Mouse (Mus musculus) layer of hippocampus, adult 18-20 months (tissue): Measurements from ENCODE around the gene Il22ra1. TPM values are rescaled to one million over a fixed set of nuclear protein-coding genes. Genes with fewer than 3 reads are reported as not detected.
A peak's percentile ranks its signal among the peaks of the same experiment; 100 is the strongest.

ENCODE experiments used
- DNase-seq, 2 experiments: peaks; one replicate each; pipeline ENCODE4 v3.0.0; 2022; ENCODE audit warnings: low spot score in 2 of 2
- total RNA-seq, 2 experiments: library from RNA; stranded (reverse); gene quantifications; 2 replicates each; pipeline ENCODE4 v1.2.3; 2021

The Il22ra1 gene
- total RNA-seq, 2 experiments from 2014 or later, result not detected

- peak in 1 of 2 experiments; percentile 34 for DNase-seq
Measured at GRCm38 (mm10) chr4:135768572-135769526, 40.9 kb downstream of the Il22ra1 start.

- DNase-seq, result no peak
Measured at GRCm38 (mm10) chr4:135770611-135771305, 42.8 kb downstream of the Il22ra1 start.

- DNase-seq, result no peak
Measured at GRCm38 (mm10) chr4:135771592-135771991, 43.6 kb downstream of the Il22ra1 start.

- no peak for DNase-seq
Measured at GRCm38 (mm10) chr4:135772671-135773070, 44.7 kb downstream of the Il22ra1 start.

GRCm38 (mm10) chr4:135774496-135774895 is 46.5 kb downstream of the Il22ra1 start:
- no peak for DNase-seq

- no peak for DNase-seq
Measured at GRCm38 (mm10) chr4:135776850-135777249, 48.9 kb downstream of the Il22ra1 start.

GRCm38 (mm10) chr4:135779661-135780060 is 51.7 kb downstream of the Il22ra1 start:
- no peak for DNase-seq

GRCm38 (mm10) chr4:135780255-135780654 is 52.3 kb downstream of the Il22ra1 start:
- no peak for DNase-seq

GRCm38 (mm10) chr4:135781304-135781703 is 53.3 kb downstream of the Il22ra1 start:
- DNase-seq, result no peak

- DNase-seq, result no peak
Measured at GRCm38 (mm10) chr4:135786581-135786980, 58.6 kb downstream of the Il22ra1 start.

GRCm38 (mm10) chr4:135787271-135787670 is 59.3 kb downstream of the Il22ra1 start:
- DNase-seq, result no peak

- no peak for DNase-seq
Measured at GRCm38 (mm10) chr4:135789135-135789534, 61.2 kb downstream of the Il22ra1 start.

- DNase-seq, result no peak
Measured at GRCm38 (mm10) chr4:135792821-135793220, 64.8 kb downstream of the Il22ra1 start.

GRCm38 (mm10) chr4:135797931-135798330 is 70.0 kb downstream of the Il22ra1 start:
- peak in 1 of 2 experiments; percentile 8 for DNase-seq

- peak; percentile 74 to 90 for DNase-seq
Measured at GRCm38 (mm10) chr4:135801543-135801942, 73.6 kb downstream of the Il22ra1 start.

Other genes starting within 250 kb of the Il22ra1 start
- 1 to 10 TPM; 1.7 to 3.5 TPM for gene Stpg1, start 233.4 kb upstream of the Il22ra1 start, total RNA-seq
- 10 to 100 TPM; 87.9 to 89.0 TPM for gene Nipal3, start 233.1 kb upstream of the Il22ra1 start, total RNA-seq
- gene Grhl3, start 154.5 kb upstream of the Il22ra1 start, total RNA-seq, result under 1 TPM; 0.48 to 0.79 TPM
- under 1 TPM; 0.18 to 0.22 TPM for gene Ifnlr1, start 41.9 kb upstream of the Il22ra1 start, total RNA-seq
- under 1 TPM; 0.27 to 0.38 TPM for gene Myom3, start 31.5 kb downstream of the Il22ra1 start, total RNA-seq
- 10 to 100 TPM; 83.8 to 87.8 TPM for gene Srsf10, start 127.6 kb downstream of the Il22ra1 start, total RNA-seq
- gene Pnrc2, start 145.7 kb downstream of the Il22ra1 start, total RNA-seq, result 10 to 100 TPM; 50.5 to 53.0 TPM
- gene Cnr2, start 167.2 kb downstream of the Il22ra1 start, total RNA-seq, result under 1 TPM in 1 of 2 experiments, not detected in 1; 0.08 TPM
- gene Fuca1, start 192.6 kb downstream of the Il22ra1 start, total RNA-seq, result 10 to 100 TPM; 44.2 to 47.1 TPM
- 10 to 100 TPM; 34.6 to 36.9 TPM for gene Hmgcl, start 218.3 kb downstream of the Il22ra1 start, total RNA-seq
- gene Gale, start 235.6 kb downstream of the Il22ra1 start, total RNA-seq, result 10 to 100 TPM; 19.6 to 20.9 TPM
- 100 to 1,000 TPM in 1 of 2 experiments, 10 to 100 TPM in 1; 99.7 to 102 TPM for gene Lypla2, start 244.5 kb downstream of the Il22ra1 start, total RNA-seq